Mouse (Mus musculus) CD4-positive, CD25-positive, alpha-beta regulatory T cell, adult 4 months (primary cell): ENCODE results near the gene Wwox. TPM values are rescaled to one million over a fixed set of nuclear protein-coding genes. Genes with fewer than 3 reads are reported as not detected.

Experiments used
- ATAC-seq: one replicate; pipeline ENCODE4 v1.8.0; 2017
- polyA plus RNA-seq, 2 experiments: library from polyadenylated mRNA; unstranded; fragments of 100-300 nt; shearing (Covaris generic); gene quantifications; one replicate each; pipeline ENCODE4 v1.2.1; 2017

Gene Wwox
- polyA plus RNA-seq, 2 experiments from 2014 or later: 13.6 to 20.6 TPM

DNA sequence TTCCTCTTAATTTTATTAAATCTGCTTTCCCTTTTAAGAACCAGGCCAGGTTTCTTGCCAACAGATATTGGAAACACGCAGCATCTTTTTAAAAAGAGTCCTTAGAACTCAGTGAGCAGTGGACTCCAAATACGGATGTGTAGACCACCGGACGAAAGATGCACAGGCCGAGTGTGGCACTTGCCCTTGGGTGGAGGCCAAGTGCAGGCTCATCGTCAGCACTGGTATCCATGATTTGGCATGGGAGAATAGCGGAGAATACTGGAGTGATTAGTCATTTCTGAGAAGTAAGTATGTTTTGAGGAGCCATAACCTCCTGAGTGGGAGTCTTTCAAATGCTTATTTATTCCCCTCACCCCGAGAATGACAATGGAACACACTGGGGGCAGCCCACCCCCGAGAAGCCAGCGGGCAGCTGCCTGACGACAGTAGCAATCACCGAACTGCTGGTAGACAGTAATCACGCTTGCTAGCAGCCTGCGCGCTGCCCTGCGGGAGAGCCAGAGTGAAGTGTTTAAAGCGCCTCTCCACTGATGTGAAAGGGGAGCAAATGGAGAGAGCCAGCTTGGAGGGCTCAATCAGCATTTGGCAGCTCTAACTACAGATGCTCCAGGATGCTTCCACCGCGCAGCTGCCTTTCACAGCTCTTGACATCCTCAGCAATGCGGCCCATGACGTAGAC lies 29.2 kb downstream of the Wwox start:
- no peak for ATAC-seq

DNA sequence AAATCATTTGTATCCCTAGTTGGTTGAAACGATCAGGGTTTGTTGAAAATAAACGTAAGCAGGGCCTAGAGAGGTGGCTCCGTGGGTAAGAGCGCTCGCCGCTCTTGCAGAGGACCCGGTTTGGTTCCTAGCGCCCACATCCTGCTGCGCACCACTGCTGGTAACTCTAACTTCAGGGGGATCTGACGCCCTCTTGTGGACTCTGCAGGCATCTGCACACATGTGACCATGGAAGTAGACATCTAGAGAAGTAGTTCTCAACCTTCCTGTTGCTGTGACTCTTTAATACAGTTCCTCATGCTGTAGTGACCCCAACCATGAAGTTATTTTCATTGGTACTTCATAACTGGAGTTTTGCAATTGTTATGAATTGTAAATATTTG lies 29.7 kb downstream of the Wwox start:
- no peak for ATAC-seq

- no peak for ATAC-seq
Observed at GRCm38 (mm10) chr8:114473546-114473945, 34.1 kb downstream of the Wwox start.

- ATAC-seq: no peak
Observed at GRCm38 (mm10) chr8:114476919-114477318, 37.5 kb downstream of the Wwox start.

DNA sequence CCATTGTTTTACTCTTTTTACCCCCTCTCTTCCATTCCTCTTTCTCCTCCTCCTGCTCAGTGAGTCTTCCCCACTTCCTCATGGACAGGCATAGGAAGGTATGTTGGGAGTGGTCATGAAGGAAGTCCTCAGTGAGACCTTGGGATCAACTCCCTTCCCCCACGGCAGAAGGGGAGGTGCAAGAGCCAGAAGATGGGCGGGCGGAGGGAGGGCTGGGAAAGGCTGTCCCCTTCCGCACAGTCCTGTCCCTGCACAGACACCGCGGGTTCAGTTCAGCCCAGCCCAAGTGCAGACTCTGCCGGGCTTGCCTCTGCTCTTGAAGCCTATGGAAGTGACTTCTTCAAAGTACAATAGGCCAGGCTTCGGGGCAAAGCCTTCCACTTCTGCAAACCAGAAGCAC lies 38.3 kb downstream of the Wwox start:
- no peak for ATAC-seq

GRCm38 (mm10) chr8:114479749-114480148 lies 40.3 kb downstream of the Wwox start:
- ATAC-seq: no peak

- no peak for ATAC-seq
Observed at GRCm38 (mm10) chr8:114491662-114492160, 52.3 kb downstream of the Wwox start.

DNA sequence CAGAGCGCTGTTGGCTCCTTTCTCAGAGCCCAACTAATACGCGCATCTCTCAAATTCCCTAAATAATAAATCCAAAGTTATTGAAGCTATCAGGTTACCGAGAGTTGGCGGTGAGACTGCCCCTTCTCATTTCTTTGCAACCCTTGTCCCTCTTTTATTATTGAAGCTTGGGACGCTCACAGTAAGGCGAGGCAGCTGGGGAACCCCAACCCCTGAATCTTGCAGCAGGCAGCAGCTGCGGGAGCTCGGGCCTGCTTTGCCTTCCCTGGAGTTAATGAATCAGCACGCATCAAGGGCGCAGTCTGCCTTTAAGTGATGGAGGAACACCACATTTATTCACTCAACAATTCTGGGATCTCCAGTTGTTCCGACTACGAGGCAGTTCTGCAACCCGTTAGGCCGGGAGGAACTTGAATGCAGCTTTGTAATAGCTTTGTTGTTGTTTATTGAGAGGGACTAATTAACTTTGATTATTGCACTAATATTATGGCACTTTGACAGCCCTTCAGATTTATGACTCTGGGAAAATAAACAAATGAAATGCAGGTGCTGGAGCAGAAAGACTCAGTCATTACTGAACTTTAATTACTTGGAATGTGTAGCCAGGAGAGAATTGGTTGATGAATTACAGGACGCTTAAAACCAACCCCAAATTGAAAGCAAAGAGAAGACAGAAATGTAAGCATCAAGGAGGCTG lies 60.1 kb downstream of the Wwox start:
- no peak for ATAC-seq

GRCm38 (mm10) chr8:114501906-114502305 lies 62.5 kb downstream of the Wwox start:
- no peak for ATAC-seq

DNA sequence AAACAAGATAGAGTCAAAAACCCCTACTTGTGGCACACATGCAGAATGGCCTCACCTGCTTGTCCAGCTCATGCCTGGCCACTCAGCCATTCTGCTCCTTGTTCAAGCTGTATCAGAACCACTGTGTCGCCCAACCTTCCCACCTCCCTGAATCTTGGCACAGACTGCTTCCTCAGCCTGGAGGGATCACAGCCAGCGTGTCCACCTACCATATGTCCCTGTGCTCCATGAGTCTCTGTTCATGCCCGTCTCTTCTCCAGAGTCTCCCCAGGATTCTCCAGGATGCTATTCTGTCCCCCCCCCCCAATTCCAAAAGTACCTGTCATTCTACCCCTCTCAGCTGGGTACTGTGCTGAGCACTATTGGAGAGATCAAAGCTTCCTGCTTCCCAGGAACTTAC lies 63.7 kb downstream of the Wwox start:
- ATAC-seq: no peak

- no peak for ATAC-seq
Observed at GRCm38 (mm10) chr8:114504889-114505288, 65.4 kb downstream of the Wwox start.

DNA sequence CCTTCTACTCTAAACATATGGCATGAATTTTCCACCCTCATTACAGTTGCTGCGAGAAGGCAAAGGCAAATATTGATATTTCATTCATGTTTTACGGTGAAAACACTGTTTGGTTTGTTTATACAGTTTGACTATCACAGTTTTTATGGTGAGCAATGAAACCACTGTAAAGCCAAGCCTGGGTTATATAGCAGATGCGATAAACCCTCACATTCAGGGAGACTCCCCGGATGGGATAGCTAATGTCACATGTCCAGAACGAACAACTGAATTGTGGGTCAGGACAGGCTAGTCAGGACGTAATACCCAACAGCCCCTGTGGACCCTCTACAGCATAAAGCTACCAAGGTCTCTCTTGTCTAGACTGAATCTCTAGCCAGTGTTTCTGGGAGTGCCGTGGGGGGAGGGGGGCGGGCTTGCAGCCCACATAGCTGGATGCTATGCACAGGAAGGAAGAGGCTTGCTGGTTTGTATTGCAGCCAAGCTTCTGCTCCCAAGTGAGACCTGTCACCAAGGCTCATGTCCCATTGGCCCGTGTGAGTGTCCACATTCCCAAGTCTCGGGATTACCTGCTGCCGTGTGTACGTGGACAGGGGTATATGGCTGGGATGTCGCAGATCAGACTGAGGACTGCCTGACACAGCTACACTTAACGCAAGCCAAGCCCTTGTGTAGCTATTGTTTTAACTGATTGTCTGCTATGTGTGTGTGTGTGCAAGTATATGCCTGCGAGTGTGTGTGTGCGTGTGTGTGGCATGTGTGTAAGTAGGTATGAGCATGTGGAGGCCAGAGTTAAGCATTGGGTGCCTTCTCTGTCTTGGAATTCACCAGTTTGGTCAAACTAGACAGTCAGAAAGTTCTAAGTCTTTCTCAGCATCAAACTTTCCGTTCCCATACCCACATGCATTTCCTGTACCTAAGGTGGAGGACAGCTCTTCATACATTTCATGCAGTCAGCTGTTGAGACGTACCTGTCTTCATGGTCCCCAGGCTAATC lies 66.2 kb downstream of the Wwox start:
- ATAC-seq: no peak

GRCm38 (mm10) chr8:114507404-114507803 lies 67.9 kb downstream of the Wwox start:
- ATAC-seq: no peak

GRCm38 (mm10) chr8:114510226-114510625 lies 70.8 kb downstream of the Wwox start:
- no peak for ATAC-seq

DNA sequence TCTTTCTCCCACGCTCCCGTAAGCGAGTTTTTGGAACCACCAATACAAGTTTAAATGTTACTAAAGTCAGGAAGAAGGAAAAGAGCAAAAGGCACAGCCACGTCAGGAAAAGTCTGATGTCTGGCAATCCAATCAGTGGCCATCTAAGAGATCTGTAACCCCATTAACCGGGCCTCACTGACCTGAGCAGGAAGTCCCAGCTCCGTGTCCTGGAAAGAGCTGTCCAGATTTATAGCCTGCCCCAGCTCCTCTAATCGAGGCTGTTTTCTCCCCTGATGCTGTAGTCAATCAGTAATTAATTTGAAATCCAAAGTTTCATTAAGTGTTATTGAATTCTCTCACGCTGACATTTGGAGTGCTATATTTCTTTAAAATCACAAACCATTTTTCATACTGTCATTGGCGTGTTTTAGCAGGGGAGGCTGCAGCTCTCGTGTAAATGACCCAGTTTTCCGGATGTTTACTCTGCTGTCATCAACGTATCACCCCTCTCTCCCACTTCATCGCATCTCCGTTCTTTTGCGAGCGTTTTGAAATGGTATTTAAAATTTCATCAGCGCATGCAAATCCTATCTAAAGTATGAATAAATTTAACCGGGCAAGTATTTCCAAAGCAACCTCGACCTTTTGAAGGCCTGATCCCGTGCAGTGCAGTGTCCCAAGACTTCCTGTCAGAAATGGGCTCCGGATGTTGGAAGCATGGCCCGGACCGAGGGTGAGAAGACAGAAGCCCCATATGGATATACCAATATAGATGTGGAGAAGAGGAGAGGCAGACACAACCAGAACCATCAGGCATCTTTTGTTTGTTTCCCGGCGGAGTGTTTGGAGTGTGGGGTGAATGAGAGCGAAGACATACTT lies 72.8 kb downstream of the Wwox start:
- ATAC-seq: no peak

DNA sequence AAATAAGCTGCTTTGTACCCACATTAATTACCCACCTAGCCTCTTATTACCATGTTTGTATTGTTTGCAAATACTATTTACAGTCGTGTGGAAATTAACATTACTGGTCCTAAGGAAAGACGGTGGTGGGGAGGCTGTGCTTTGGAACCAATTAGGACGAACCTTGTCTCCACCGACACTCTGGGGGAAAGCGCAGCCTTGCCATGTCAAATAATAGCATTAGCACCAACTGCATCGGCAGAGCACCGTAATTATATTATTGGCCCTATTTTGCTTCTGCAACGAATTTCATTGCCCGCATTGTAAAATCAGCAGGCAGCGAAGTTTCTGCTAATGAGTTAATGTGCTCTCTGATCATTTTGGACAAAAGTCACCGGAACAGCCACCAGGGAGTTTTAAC lies 75.2 kb downstream of the Wwox start:
- ATAC-seq: no peak

- no peak for ATAC-seq
Observed at GRCm38 (mm10) chr8:114523061-114523460, 83.6 kb downstream of the Wwox start.

GRCm38 (mm10) chr8:114526626-114527267 lies 87.3 kb downstream of the Wwox start:
- ATAC-seq: no peak

GRCm38 (mm10) chr8:114527648-114528221 lies 88.3 kb downstream of the Wwox start:
- no peak for ATAC-seq

DNA sequence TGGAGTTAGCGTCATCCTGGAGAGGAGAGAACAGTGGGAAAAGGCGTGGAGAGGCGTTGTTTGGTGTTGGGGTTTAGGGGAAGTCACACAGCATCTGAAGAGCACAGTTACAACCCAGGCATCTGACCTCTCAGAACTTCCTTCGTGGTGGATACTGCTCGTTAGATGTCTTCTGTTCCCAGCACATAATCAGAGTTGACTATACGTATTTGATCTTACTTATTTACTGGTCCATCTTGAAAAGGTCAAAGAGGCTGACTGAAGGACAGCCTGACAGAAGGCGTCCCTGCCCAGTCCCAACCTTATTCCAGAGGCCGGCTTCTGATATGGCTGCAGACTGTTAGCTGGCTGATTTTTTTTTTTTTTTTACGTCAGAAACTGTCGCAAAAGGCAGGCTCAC lies 90.1 kb downstream of the Wwox start:
- ATAC-seq: no peak

- ATAC-seq: no peak
Observed at GRCm38 (mm10) chr8:114536201-114536600, 96.7 kb downstream of the Wwox start.
